Mouse (Mus musculus): ENCODE measurements at regions not wholly inside any gene's neighbourhood (a gene's known extent, or its start where the extent isn't known, plus 50 kb on each side); places are given as distances from the start of the nearest gene placed in this dataset.

- no peak for TF ChIP-seq CTCF (IDR thresholded peaks at IDR 0.05; ENCODE audit: extremely low read depth, insufficient read length, insufficient replicate concordance, low read depth, low read length)
- no peak for TF ChIP-seq POLR2A (IDR thresholded peaks at IDR 0.05; ENCODE audit: low read depth, low read length)
Observed at GRCm38 (mm10) chr11:90116676-90117663, 70.5 kb upstream of the Gm45716 start.
